Mouse (Mus musculus) cerebellum, postnatal 4 days (tissue): ENCODE measurements around the gene Lamc3.
"Not testable (repeated sequence)": the region's sequence is repeated elsewhere in the genome, so short reads cannot be mapped to it uniquely, and the experiment has no call there.

Source experiments
- DNase-seq, 2 experiments: peaks; one replicate each; pipeline ENCODE4 v3.0.0; 2022; ENCODE audit warnings: low spot score in 2 of 2, mixed read lengths in 1 of 2

The Lamc3 gene

DNA sequence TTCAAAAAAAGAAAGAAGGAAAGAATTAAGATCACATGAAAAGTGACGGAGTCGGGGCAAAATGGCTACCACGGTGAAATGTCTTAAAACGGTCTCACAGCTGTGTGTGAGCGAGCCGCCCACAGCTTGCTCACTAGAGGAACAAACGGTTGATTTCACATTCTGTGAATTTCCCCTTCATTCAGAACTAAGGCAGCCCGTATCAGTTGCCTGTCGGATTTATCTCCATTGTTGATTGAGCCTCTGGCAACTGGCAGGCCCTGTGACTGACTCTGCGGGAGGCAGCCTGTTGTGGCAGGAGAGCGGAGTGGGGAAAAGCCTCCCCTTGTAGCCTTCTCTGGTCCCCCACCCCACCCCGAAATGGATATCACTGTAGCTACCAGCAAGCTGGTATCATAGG lies 10.6 kb upstream of the Lamc3 start:
- no peak for DNase-seq

DNA sequence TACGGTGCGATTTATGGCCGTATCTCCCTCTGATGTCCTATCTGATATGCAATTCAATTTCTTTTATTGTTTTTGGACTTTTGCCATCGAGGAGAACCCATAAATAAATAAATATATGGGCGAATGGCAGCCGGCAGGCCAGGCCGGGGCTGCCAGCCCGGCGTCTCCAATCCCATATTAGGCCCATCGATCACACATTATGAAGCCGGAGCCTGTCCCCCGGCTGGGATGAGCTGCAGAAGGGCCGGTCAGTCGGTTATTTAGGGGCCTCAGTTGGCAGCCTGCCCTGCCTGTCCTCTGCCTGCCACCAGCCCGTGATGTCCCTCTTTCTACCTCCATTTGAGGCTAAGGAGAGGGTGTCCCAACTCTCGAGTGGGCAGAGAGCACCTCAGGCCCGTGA lies 8.5 kb upstream of the Lamc3 start:
- DNase-seq: no peak

- no peak for DNase-seq
Observed at GRCm38 (mm10) chr2:31880868-31881267, 6.2 kb upstream of the Lamc3 start.

DNA sequence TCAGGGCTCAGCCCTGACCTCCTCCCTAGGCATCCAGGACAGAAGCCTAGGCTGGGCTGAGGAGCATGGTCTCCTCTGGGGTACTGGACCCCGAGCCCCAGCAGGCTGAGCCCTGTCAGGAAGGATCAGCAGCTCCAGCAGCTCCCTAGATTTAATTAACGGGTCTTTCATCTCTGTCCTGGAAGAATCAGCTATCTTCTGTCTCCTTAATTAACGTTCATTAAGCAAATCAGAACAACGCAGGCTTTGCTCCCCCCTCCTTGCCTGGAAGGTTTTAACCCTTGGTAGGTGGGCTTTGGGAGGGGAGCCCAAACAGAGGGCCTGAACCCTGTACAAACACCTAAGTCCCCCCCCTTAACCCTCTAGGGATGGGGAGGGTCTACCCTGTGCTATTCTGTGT lies 4.0 kb upstream of the Lamc3 start:
- DNase-seq: no peak

DNA sequence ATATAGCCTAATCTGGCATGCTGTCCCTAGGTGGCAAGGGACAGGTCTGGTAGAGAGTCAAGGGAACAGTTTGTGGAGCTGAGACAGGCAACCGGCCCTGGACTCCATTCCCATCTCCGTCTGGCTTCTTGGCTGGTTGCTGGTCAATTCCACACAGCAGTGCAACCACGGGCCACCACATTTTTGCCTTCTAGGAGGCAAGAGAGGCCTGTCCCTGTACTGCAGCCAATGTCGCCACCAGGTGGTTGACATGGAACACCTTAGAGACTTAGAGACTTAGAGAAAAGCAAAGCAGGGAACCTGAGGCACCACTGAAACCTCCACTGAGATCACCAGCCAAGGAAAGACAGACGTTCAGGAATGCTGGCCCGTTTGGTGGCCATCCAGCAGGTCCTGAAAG lies 2.3 kb upstream of the Lamc3 start:
- DNase-seq: peak in 1 of 2 experiments; percentile 48

- DNase-seq: no peak
Observed at GRCm38 (mm10) chr2:31888871-31889270, 1.8 kb downstream of the Lamc3 start.

GRCm38 (mm10) chr2:31891219-31891618 lies 4.1 kb downstream of the Lamc3 start:
- no peak for DNase-seq

DNA sequence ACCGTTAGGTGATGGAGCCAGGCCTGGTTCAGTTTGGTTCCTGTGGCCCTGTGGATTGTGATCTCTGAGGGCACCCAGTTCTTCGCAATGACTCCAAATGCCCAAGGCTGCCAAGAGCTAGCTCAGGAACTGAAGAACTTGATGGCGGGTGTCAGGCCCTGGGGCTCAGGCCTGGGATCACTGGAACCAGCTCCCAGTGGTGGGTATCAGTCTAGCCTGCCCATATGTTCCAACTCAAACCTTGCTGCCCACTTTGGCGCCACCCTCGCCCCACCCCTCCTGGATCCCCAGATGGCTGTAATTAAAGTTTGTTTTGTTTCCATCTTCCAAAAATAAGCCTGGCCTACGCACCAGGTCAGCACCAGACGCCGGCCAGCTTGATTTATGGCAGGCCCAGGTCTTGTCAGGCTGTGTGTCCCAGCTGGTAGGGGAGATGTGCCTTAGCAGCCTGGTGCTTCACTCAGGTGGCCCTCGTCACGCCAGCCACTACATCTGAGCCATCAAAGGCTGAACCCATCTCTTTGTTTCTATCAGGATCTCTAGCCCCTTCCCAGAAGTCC lies 6.1 kb downstream of the Lamc3 start:
- no peak for DNase-seq

GRCm38 (mm10) chr2:31894221-31894870 lies 7.3 kb downstream of the Lamc3 start:
- DNase-seq: no peak

- no peak for DNase-seq
Observed at GRCm38 (mm10) chr2:31900932-31901331, 13.8 kb downstream of the Lamc3 start.

- no peak for DNase-seq
Observed at GRCm38 (mm10) chr2:31901659-31902362, 14.7 kb downstream of the Lamc3 start.

DNA sequence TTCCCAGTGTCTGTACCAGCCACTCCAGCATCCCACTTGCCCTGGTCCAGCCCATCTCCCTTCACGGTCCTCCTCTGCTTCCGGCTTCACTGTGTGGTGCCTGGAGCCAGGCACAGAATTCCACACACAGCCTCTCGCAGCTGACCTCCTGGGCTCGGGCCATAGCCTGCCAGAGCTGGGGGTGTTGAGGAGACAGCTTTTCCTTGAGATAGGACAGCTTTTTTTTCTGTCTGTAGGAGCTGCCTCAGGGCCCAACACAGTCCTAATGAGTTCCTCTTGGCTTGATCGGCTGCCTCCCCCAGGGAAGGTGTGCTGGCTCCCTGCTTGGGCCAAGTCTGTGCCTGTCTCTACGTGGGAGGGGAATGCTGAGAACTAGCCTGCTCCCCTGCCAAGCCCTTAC lies 17.0 kb downstream of the Lamc3 start:
- no peak for DNase-seq

- no peak for DNase-seq
Observed at GRCm38 (mm10) chr2:31904622-31905021, 17.5 kb downstream of the Lamc3 start.

DNA sequence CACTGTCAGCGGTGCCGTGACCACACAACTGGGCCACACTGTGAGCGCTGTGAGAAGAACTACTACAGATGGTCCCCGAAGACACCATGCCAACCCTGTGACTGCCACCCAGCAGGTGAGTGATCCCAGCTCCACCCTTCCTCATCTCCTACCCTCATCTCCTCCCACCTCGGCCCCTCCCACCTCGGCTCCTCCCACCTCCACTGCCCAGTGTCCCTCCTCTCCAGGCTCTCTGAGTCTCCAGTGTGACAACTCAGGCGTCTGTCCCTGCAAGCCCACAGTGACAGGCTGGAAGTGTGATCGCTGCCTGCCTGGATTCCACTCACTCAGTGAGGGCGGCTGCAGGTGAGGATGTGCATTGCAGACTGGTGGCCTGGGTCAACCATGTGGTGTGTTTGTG lies 18.6 kb downstream of the Lamc3 start:
- no peak for DNase-seq

GRCm38 (mm10) chr2:31906407-31906806 lies 19.3 kb downstream of the Lamc3 start:
- no peak for DNase-seq

GRCm38 (mm10) chr2:31912575-31912974 lies 25.5 kb downstream of the Lamc3 start:
- DNase-seq: peak in 1 of 2 experiments; percentile 35

GRCm38 (mm10) chr2:31914213-31914612 lies 27.1 kb downstream of the Lamc3 start:
- not testable (repeated sequence) for DNase-seq

DNA sequence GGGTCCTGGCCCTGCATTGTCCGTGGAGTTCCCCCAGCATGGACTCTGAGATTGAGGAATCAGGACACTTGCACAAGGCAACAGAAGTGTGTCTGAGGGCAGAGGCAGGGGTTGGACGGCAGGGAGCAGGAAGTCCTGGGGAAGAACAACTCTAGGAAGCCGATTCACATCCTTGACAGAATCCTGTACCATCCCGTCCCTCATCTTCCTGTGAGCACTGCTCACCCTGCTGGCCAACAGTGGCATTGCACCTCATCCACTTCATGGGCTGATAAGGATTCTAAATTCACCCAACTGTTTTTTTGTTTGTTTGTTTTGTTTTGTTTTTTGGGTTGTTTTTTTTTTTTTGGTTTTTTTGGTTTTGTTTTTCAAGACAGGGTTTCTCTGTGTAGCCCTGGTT lies 28.0 kb downstream of the Lamc3 start:
- peak; percentile 81 to 89 for DNase-seq

- peak in 1 of 2 experiments; percentile 43 for DNase-seq
Observed at GRCm38 (mm10) chr2:31917636-31918035, 30.5 kb downstream of the Lamc3 start.

- no peak for DNase-seq
Observed at GRCm38 (mm10) chr2:31923645-31924044, 36.6 kb downstream of the Lamc3 start.

- DNase-seq: no peak
Observed at GRCm38 (mm10) chr2:31924811-31925210, 37.7 kb downstream of the Lamc3 start.

DNA sequence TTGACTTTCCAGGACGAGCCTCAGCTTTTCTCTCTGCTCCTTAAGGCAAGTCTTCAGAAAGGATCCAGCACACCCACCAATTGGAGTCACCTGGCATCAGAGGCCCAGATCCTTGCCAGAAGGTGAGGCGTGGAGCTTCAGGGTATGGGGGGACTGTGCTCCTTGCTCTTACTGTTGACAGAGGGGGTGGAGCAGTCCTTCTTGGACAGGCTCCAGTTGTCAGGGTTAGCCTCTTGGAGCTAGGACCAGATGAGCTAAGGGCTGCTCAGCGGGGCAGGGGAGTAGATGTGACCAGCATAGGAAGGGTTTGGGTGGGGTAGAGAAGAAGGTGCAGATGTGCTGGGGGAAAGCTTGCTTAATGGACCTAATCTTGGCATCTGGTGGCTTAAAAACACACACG lies 38.8 kb downstream of the Lamc3 start:
- DNase-seq: no peak

GRCm38 (mm10) chr2:31929664-31930063 lies 42.6 kb downstream of the Lamc3 start:
- DNase-seq: no peak
